Mouse (Mus musculus): ENCODE measurements around the gene Plek2. TPM values are rescaled to one million over a fixed set of nuclear protein-coding genes. Genes with fewer than 3 reads are reported as not detected.

Plek2 gene
- total and polyA plus RNA-seq, 3 experiments, result 11.2 to 17.7 TPM; not detected in 1

- no peak for TF ChIP-seq ZNF384 (IDR thresholded peaks at IDR 0.05; ENCODE audit: low read depth, low read length)
- TF ChIP-seq TBP (IDR thresholded peaks at IDR 0.05; ENCODE audit: low read depth, low read length), result no peak
- no peak for TF ChIP-seq BHLHE40 (IDR thresholded peaks at IDR 0.05; ENCODE audit: borderline replicate concordance, low read depth, low read length)
- no peak for TF ChIP-seq UBTF (IDR thresholded peaks at IDR 0.05; ENCODE audit: borderline replicate concordance, insufficient read depth, low read depth, low read length)
- TF ChIP-seq MYC (IDR thresholded peaks at IDR 0.05; ENCODE audit: low read depth, low read length), result no peak
- TF ChIP-seq CTCF (IDR thresholded peaks at IDR 0.05 in 2 of 3, conservative IDR thresholded peaks at IDR 0.05 in 1 of 3; ENCODE audit: control insufficient read depth in 1 of 3, insufficient read depth in 1 of 3, low read depth in 2 of 3, low read length in 3 of 3, poor library complexity in 1 of 3, severe bottlenecking in 1 of 3), result peak in 2 of 3 experiments; percentile 8 to 26; a peak in 3 of 6 replicates
- no peak for TF ChIP-seq E2F4 (IDR thresholded peaks at IDR 0.05; ENCODE audit: borderline replicate concordance, low read depth, low read length)
- TF ChIP-seq GABPA (IDR thresholded peaks at IDR 0.05; ENCODE audit: low read depth, low read length), result no peak
- no peak for TF ChIP-seq POLR2AphosphoS5 (IDR thresholded peaks at IDR 0.05; ENCODE audit: borderline replicate concordance, low read depth, low read length)
- no peak for TF ChIP-seq POLR2AphosphoS2 (IDR thresholded peaks at IDR 0.05; ENCODE audit: low read length)
- TF ChIP-seq ELF1 (IDR thresholded peaks at IDR 0.05; ENCODE audit: low read depth, low read length), result no peak
- peak; percentile 15; the same call in 1 of the 2 replicates for TF ChIP-seq SMC3 (IDR thresholded peaks at IDR 0.05; ENCODE audit: low read depth, low read length)
- no peak for TF ChIP-seq SIN3A (IDR thresholded peaks at IDR 0.05; ENCODE audit: low read length)
- H3K4me3 ChIP-seq (ENCODE audit: control insufficient read depth in 1 of 2, insufficient read depth in 1 of 2, low read depth in 2 of 2, low read length in 2 of 2), result no peak overlapping the region
- H3K9me3 ChIP-seq (replicated peaks; ENCODE audit: insufficient read depth, low read length), result no peaks in the 10 kb centered on the region
- no peaks in the 10 kb centered on the region; a peak in 1 of 4 replicates for H3K4me1 ChIP-seq (ENCODE audit: control insufficient read depth in 1 of 2, insufficient read depth in 2 of 2, low read length in 2 of 2)
- H3K9ac ChIP-seq (ENCODE audit: control insufficient read depth, low read depth, low read length, poor library complexity, severe bottlenecking), result no peak overlapping the region
- peaks cover 20 to 57% of the 10 kb centered on the region in 2 experiments for H3K36me3 ChIP-seq (ENCODE audit: control insufficient read depth in 1 of 2, insufficient read depth in 2 of 2, low read length in 2 of 2)
- peaks cover 18% of the 10 kb centered on the region for H3K79me2 ChIP-seq (ENCODE audit: control insufficient read depth, insufficient read depth, low read length, poor library complexity)
- H3K27ac ChIP-seq (ENCODE audit: control insufficient read depth, low read depth, low read length), result no peak overlapping the region
- no peaks in the 10 kb centered on the region for H3K27me3 ChIP-seq (ENCODE audit: control insufficient read depth in 1 of 2, insufficient read depth in 2 of 2, low read length in 2 of 2)
- DNase-seq (ENCODE audit: low read depth, low spot score), result peak; percentile 35
Measured at GRCm38 (mm10) chr12:78874581-78874980, 32.2 kb downstream of the Plek2 start.

GRCm38 (mm10) chr12:78868115-78868514 lies 38.6 kb downstream of the Plek2 start:
- Histone ChIP-seq H3K9ac (ENCODE audit: control insufficient read depth, low read depth, low read length, poor library complexity, severe bottlenecking) (no peak overlapping the region), H3K4me3 (ENCODE audit: control insufficient read depth in 1 of 2, insufficient read depth in 1 of 2, low read depth in 2 of 2, low read length in 2 of 2) (no peak overlapping the region), H3K27me3 (ENCODE audit: control insufficient read depth in 1 of 2, insufficient read depth in 2 of 2, low read length in 2 of 2) (no peaks in the 10 kb centered on the region), H3K36me3 (ENCODE audit: control insufficient read depth in 1 of 2, insufficient read depth in 2 of 2, low read length in 2 of 2) (peaks cover 53 to 61% of the 10 kb centered on the region in 2 experiments), H3K79me2 (ENCODE audit: control insufficient read depth, insufficient read depth, low read length, poor library complexity) (peaks cover 45% of the 10 kb centered on the region), H3K9me3 (replicated peaks; ENCODE audit: insufficient read depth, low read length) (no peaks in the 10 kb centered on the region), H3K27ac (ENCODE audit: control insufficient read depth, low read depth, low read length) (peak overlapping the region; percentile 77; the same call in 1 of the 2 replicates), H3K4me1 (ENCODE audit: control insufficient read depth in 1 of 2, insufficient read depth in 2 of 2, low read length in 2 of 2) (peaks cover 12 to 13% of the 10 kb centered on the region in 2 experiments)
- DNase-seq (ENCODE audit: low read depth, low spot score), result peak; percentile 87
- TF ChIP-seq JUND (IDR thresholded peaks at IDR 0.05; ENCODE audit: low read depth, low read length) (peak; percentile 94), MEF2A (IDR thresholded peaks at IDR 0.05; ENCODE audit: extremely low read depth, insufficient replicate concordance, low read depth, low read length, poor library complexity, severe bottlenecking) (no peak), GATA1 (IDR thresholded peaks at IDR 0.05; ENCODE audit: low read depth, low read length) (peak; percentile 85), ZKSCAN1 (IDR thresholded peaks at IDR 0.05; ENCODE audit: low read depth, low read length) (peak; percentile 95), RCOR1 (IDR thresholded peaks at IDR 0.05; ENCODE audit: low read depth, low read length) (peak; percentile 66; the same call in 1 of the 2 replicates), TAL1 (IDR thresholded peaks at IDR 0.05; ENCODE audit: low read length) (peak; percentile 25; the same call in 1 of the 2 replicates), MAFK (IDR thresholded peaks at IDR 0.05; ENCODE audit: borderline replicate concordance, low read depth, low read length) (no peak), EP300 (IDR thresholded peaks at IDR 0.05; ENCODE audit: low read depth in 1 of 2, low read length in 2 of 2) (peak; percentile 67 to 90), SMC3 (IDR thresholded peaks at IDR 0.05; ENCODE audit: low read depth, low read length) (no peak), ETS1 (IDR thresholded peaks at IDR 0.05; ENCODE audit: low read depth, low read length) (peak; percentile 78; the same call in 1 of the 2 replicates)

Measured in MEL (cell line).